Mouse (Mus musculus) adrenal gland, adult 8-10 months (tissue): Measurements from ENCODE around the gene Cttnbp2nl. TPM values are rescaled to one million over a fixed set of nuclear protein-coding genes. Genes with fewer than 3 reads are reported as not detected.

ENCODE experiments used
- DNase-seq: peaks from one replicate; pipeline ENCODE4 v3.0.0; 2022
- total RNA-seq, 4 experiments: library from RNA; stranded (reverse); gene quantifications; 2 replicates each; pipeline ENCODE4 v1.2.4; 2022

Gene Cttnbp2nl
- total RNA-seq, 4 experiments from 2014 or later = 15.7 to 29.3 (median 20.8) TPM

GRCm38 (mm10) chr3:104963331-104964276, 89.3 kb downstream of the Cttnbp2nl start:
- DNase-seq = no peak

DNA sequence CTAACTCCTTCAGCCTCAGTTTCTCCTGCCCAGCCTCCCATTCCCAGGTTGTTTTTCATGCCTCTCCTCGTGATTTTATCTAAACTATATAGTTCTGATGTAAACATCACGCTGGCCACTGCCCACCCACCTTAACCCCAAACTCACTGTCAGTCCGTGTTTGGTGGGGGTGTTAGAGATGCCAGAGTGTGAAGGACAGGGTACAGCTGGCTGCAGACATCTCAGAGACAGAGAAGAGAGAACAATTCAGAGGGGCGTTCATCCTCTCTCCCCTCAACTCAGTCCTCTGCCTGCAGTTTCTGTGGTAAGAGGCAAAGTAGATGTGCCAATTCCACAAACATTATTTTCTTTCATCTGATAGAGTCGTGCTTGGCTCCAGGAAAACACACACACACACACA, 90.1 kb downstream of the Cttnbp2nl start:
- DNase-seq = no peak

- DNase-seq = no peak
Observed at GRCm38 (mm10) chr3:104962141-104962611, 90.8 kb downstream of the Cttnbp2nl start.

GRCm38 (mm10) chr3:104961066-104962059, 91.6 kb downstream of the Cttnbp2nl start, which contains the start of gene Wnt2b:
TSS of gene Wnt2b (minus strand) at chr3:104961921.
- DNase-seq = no peak

- DNase-seq = no peak
Observed at GRCm38 (mm10) chr3:104960026-104961000, 92.6 kb downstream of the Cttnbp2nl start.

GRCm38 (mm10) chr3:104956131-104956581, 96.8 kb downstream of the Cttnbp2nl start:
- DNase-seq = no peak

DNA sequence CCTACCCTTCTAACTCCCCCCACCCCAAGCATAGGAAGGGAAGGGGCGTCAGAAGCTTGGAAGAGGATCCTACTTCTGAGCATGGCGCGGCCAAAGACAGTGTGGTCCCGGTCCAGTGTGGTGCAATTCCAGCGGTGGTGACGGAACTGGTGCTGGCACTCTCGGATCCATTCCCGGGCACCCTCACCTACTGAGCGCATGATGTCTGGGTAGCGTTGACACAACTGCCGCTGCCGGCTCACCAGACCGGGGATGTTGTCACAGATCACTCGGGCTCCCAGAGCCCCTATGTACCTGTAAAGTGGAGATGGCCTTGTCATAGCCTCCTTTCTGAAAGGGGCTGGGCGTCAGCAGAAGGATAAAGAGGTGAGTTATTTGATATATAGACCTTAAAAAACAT, 98.4 kb downstream of the Cttnbp2nl start:
- no peak for DNase-seq

DNA sequence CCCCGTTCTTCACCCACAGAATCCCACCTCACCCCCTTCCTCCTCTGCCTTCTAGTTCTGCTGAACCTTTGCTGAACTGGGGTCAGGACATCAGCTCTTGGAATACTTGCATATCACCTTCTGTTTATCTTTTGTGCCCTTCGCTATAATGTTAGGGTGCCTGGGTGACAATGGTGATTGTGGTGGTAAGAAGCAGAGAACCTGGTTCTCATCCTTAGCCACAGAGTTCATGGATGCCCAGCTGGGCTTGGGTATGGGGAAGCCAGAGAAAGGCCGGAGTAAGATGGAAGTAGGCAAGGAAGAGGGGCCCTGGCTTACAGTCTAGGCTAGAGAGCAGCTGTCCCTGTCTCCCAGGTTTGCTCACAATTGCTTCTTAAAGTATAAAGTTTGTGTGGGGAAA, 98.8 kb downstream of the Cttnbp2nl start:
- no peak for DNase-seq

DNA sequence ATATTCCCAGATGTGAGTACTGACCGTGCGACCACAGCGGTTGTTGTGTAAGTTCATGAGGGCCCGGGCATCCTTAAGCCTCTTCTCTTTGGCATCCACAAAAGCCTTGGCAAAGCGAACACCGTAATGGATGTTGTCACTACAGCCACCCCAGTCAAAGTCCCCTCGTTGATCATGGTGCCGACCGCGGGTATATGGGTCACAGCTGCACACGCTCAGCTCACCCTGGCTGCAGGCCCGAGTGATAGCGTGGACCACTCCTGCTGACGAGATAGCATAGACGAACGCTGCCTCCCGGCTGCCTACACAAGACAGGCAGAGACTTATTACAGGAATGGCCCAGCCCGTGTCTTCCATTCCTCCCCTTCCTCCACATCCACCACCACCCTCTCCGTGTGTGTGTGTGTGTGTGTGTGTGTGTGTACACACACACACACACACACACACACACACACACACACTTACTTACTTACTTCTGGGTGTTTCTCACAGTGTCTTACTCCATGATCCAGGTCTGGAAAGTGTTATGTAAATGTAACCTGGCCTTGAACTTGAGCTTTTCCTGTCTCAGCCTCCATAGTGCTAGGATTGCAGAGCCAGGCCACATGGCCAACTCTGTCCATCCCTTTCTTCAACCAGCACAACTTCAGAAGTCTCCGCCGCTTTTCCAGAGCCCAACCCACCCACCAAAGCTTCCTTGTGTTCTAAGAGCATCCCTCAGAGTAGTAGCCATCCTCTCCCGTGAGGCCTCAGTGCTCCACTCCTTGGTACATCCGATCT, 99.9 kb downstream of the Cttnbp2nl start:
- no peak for DNase-seq

Other genes starting within 250 kb of the Cttnbp2nl start
- 10 to 100 TPM; 19.8 to 26.6 (median 23.7) TPM for gene Mov10, start 234.6 kb downstream of the Cttnbp2nl start, total RNA-seq
- gene St7l, start 189.1 kb downstream of the Cttnbp2nl start, total RNA-seq = 10 to 100 TPM; 40.4 to 54.6 (median 43.9) TPM
- gene Capza1, start 188.6 kb downstream of the Cttnbp2nl start, total RNA-seq = 10 to 100 TPM; 59.2 to 71.1 (median 63.4) TPM
- 10 to 100 TPM; 21.8 to 30.9 (median 26.2) TPM for gene Wnt2b, start 91.2 kb downstream of the Cttnbp2nl start, total RNA-seq
- gene 4930564D02Rik, start 13.7 kb upstream of the Cttnbp2nl start, total RNA-seq = not detected